Mouse (Mus musculus) spleen, postnatal 10 days (tissue): ENCODE data around the gene Dnmt3l.

Source experiments
- DNase-seq, 2 experiments: peaks; one replicate each; pipeline ENCODE4 v3.0.0; 2021 to 2022; ENCODE audit warnings: low spot score in 2 of 2

Dnmt3l gene

GRCm38 (mm10) chr10:78031987-78032386, 9.8 kb upstream of the Dnmt3l start:
- no peak for DNase-seq

- no peak for DNase-seq
These were observed 4.6 kb upstream of the Dnmt3l start for GRCm38 (mm10) chr10:78037139-78037538.

DNA sequence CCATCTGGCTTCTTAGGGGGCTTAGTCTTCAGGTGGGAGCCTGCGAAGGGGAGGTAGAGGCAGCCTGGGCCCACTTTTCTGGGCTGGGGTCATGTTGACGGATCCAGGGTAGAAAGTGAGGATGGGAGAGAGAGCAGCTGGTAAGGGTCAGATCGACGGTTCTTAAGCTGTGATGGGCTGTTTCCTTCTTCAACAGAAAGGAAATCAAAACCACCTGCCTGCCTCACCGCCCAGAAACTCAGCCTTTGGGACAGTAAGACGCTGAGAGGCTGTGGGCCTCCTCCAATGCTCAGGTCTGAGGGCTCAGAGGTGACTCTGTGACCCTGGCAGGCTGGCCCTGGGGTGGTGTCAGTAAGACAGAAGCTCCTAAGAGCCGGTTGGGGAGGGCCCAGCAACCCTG, 349 bp downstream of the Dnmt3l start:
- no peak for DNase-seq

DNA sequence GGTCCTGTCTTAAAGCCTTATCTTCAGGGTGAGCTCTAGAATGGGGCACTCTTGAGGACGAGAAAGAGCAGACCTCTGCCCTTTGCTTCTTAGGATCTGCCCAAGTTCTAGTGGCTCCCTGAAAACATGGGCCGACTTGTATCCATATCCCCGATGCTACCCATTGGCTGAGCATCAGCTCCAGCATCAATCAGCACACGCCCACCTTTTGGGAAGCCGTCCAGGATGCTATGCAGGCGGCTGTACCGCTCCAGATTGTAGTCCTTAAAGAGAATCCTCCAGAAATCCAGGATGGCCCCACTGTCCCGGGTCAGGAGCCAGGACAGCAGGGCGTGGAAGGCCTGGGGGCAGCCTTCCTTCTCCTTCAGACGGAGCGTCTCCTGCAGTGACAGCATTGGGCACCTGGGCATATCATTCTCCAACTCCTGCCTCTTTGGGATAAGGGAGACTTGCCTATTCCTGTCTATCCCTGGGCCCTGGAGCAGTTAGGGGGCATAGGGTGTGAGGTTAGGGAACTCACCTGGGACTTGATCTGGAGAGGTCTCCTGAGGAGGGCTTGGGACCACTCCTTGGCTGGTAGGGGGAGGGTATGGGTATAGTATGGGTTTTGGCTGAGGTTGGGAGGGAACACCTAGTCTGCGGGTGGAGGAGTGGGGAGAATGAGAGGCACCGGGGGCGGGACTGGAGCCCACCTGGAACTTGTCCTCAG, 1.1 kb downstream of the Dnmt3l start:
- no peak for DNase-seq

- DNase-seq = peak; percentile 51 to 72
These were observed 1.7 kb downstream of the Dnmt3l start, which contains the start of gene Aire for GRCm38 (mm10) chr10:78043406-78043836. TSS of gene Aire (minus strand) at chr10:78043610.

DNA sequence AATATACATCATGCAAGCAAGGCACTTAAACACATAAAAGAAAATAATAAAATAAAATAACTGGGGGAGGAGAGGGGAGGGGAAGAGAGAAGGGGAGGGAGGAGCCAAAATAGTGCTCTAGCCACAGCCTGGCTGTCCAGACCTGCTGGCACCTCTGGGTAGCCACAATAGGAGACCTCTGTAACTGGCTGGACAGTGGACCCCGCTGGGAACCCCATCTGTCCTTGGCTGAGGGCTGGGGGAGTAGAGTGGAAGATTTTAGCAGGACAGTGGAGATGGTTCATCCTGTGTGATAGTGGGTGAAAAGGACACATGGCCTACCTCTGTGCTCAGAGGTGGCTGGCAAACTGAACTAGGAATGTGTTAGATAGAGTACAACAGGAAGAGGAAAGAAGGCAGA, 2.8 kb downstream of the Dnmt3l start:
- DNase-seq = no peak

DNA sequence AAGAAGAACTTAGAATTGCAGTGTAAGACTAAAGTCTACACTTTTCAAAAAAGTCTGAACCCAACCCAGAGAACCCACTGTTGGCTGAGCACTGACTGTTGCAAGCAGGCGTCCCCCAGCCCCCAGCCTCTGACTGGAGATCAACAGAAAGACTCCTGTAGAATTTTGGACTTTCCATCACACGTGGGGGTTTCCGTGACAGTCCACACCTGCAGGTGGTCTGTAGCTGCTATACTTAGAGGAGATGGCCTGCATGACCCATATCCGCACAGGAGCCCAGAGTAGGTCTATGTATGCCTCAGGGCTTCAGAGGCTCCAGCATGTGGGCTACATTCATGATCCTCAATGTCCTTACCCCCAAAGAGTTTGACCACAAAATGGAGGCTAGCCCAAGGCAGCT, 4.6 kb downstream of the Dnmt3l start:
- DNase-seq = no peak

DNA sequence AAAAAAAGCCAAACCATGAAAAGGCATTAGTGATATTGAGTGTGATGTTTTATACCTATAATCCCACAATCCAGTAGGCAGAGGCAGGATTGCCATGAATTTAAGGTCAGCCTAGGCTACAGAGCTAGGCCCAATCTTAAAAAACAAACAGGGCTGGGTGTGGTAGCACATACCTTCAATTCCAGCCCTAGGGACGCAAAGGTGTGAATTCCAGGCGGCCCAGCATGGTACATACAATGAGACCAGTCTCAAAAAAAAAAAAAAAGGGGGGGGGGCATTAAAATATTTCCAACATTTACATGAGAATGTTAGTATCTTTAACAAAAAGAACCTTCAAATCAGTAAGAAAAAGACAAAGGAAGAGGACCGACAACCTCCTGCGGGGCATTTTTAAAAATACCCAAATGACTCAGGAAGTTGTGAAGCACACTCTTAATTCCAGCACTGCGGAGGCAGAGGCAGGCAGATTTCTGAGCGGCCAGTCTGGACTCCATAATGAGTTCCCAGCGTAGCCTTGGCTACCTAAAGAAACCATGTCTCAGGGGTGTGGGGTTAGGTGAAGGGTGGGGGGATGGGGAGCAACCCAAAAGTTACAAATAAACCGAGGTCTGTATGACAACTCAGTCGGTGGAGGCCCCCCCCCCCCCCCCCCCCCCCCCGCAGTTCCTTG, 6.4 kb downstream of the Dnmt3l start:
- DNase-seq = no peak

DNA sequence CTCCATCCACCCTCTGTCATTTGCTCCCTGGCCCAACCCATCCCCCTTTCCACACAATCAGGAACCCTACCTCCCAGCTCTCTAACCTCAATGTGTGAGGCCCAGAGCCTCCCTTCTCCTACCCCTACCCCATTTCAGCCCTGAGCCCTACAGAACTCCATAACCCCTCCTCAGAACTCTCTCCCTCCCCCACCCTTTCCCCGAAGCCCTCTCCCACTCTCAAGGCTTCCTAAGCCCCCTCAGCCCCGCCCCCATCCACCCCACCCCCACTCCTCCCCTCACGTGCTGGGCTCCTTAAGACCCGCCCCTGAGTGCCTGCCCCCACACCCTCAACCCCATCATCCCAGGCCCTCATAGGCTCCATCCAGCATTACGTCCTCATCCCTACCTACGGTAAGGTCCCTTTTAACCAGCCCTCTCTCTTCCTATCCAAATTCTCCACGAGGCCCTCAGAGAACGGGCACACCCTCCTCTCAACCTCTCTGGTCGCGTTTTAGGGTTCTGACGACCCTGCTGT, 7.8 kb downstream of the Dnmt3l start:
- no peak for DNase-seq

- DNase-seq = no peak
These were observed 13.2 kb downstream of the Dnmt3l start for GRCm38 (mm10) chr10:78054633-78055565.

GRCm38 (mm10) chr10:78057056-78057455, 15.3 kb downstream of the Dnmt3l start:
- no peak for DNase-seq

GRCm38 (mm10) chr10:78063122-78063521, 21.4 kb downstream of the Dnmt3l start:
- DNase-seq = no peak

DNA sequence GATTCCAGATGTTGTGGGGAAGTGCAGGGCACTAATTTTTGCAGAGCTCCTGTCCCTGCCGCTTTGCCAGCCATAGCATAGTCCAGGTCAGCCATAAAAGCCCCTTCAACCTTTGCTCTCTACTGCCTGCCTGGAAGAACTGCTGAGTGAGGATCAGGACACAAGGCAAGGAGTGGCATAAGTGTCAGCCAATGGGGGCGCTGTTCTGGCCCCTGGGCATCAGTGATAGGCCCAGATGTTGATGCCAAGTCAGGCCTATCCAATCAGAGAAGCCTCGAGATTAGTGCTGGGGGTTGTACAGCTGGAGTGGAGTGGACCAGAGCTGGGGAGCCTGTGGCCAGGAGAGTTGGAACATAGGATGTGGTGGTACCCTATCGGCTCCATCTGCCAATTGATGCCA, 25.5 kb downstream of the Dnmt3l start:
- DNase-seq = peak in 1 of 2 experiments; percentile 54

DNA sequence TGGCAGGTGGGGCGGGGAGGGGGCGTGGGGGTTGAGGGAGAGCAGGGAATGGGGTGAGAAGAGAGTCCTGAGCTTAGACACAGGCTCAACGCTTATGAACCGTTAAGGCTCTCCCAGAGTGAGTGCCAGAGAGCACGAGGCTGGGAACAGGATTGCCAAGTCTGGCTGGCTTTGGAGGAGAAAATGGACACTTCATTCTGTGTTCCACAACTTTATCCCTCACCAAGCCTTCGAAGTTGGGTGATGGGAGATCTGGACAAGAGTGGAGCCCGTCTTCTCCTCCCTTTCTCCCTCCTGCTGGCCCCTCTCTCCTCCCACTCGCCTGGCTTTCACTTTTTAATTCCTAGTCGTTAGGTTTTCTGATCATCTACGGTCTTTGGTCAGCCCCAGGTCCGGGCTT, 26.8 kb downstream of the Dnmt3l start:
- no peak for DNase-seq

DNA sequence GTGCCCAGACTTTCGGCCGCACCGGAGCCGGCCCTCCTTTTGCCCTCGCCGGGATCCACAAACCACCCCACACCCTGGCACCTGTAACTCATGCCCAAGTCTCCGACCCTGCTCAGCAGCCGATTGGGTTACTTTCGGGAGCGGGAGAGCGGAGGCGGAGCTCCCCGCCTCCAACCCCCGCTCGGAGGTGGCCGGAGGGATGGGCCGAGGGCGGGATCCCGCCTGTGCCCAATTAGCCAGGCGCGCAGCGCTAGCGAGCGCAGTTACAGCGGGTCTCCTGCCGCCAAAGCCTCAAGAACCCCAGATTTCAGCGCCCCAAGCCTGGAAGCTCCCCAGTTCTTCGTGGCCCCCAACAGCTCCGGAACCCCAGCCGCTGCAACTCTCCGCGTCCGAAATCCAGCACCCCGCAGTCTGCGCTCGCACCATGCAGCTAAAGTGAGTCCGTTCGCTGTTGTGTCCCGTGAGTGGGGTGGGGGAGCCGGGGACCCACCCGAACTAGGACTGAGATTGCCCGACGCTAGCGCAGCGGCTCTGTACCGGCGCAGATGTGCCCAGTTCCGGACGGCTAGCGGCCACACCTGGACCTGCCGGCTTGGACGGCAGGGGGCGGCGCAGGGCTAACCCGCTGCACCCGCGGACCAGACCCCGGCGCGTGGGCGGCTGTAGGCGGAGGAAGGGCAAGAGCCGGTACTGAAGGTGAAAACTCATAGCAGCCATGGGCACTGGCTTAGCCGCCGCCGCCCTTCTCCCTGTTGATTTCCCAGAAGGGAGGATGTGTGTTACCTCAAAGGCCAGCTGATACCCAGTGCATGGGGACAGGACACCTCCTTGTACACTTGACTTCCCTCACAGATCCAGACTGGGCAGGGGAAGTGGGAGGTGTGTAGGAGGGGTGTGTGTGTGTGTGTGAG, 27.6 kb downstream of the Dnmt3l start, which contains the start of gene Icosl:
TSS of gene Icosl (plus strand) at position 202 of the 911 bp plus-strand sequence.
- peak; percentile 63 to 87 for DNase-seq

DNA sequence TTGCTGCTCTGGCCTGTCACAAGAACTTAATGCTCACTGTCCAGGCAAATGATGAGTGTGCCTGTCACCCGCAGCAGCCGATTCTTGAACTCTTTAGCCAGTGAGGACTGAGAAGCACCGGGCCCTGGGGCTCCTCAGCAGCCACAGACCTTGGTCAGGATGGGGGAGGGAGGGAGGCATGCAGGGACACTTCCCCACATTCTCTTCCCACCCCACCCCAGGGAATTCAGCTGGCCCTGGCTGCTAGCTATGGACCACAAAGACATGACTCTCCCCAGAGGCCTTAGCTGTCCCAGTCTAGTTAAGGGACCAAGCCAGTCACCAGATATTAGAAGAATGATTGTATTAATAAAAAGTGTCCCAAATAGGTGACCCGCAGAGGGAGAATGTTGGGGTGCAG, 32.4 kb downstream of the Dnmt3l start:
- no peak for DNase-seq

DNA sequence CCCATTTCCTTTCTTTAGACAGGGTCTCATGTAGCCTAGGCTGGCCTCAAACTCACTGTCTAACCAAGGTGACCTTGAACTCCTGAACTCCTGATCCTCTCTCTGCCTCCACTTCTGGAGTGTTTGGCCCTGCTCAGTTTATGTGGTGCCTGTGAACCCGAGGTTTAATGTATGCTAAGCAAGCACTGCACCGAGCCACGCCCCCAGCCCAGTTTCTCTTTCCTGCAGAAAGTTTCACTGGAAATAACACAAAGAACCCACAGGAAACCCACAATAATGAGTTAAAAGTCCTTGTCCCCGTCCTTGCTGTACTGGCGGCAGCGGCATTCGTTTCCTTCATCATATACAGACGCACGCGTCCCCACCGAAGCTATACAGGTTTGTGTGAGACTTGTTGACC, 33.2 kb downstream of the Dnmt3l start:
- no peak for DNase-seq

GRCm38 (mm10) chr10:78077862-78078261, 36.1 kb downstream of the Dnmt3l start:
- DNase-seq = no peak

DNA sequence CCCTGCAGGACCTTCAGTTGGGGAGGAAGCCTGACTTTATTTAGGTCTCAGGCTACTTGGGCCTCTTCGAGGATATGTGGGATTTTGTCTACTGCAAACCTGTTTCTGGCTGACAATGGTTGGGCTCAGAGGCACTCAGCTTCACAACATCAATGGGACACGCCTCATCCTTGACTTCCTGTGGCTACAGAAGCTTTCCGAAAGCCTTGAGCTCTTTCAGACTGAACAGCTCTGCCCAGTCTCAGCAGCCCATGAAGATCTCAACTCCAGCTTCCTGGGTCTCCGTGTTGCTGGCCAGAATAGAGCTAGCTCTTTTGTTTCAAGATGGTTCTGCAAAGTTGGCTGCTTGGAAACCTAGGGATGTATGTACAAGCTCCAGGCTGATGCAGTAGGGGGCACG, 36.5 kb downstream of the Dnmt3l start:
- no peak for DNase-seq

DNA sequence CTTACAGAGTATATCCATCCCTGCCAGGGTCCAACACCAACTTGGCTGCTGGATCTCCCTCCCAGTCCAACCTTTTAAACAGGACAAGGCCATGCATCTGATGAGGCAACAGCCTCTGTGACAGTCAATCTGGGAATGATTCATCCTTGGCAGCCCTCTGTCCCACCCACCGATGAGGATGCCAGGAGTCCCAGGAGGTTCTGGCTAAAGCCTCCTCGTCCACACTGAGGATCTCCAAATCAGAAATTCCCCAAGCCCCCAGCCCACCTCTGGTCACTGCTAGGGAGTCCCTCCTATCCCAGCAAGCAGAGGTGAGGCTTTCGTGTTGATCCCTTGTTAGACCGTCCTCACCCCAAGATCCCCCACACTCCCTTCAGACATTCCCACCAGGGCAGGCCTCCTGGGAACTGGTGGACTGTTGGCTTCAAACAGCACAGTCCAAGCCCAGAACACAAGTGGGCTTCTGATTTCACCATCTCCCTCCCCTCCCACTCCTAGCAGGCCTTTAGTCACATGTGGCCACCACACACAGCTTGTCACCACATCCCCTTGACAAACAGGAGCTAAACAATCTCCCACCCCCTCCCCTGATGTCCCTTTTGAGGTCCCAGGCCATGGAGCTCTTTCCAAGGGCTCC, 38.3 kb downstream of the Dnmt3l start:
- no peak for DNase-seq
